Mouse (Mus musculus) lung, embryonic 15.5 days (tissue): ENCODE data around the gene Sos1. TPM values are rescaled to one million over a fixed set of nuclear protein-coding genes. Genes with fewer than 3 reads are reported as not detected.
A peak's percentile ranks its signal among the peaks of the same experiment; 100 is the strongest.

Experiments used
- ATAC-seq: fragments of 200-750 bp; cut with Nextera tagmentation; 2 replicates; pipeline ENCODE4 v1.8.0; 2017; ENCODE audit warnings: moderate number of reproducible peaks, borderline replicate concordance; ENCODE audit not compliant: low FRiP score, low TSS enrichment; ENCODE audit errors: extremely low read depth
- H3K27ac ChIP-seq: fragments of 300-500 bp; sonication (generic); 2 replicates; pipeline ENCODE4 v1.5.1; 2015; ENCODE audit warnings: moderate library complexity, mild to moderate bottlenecking, inconsistent platforms
- H3K27me3 ChIP-seq: fragments of 300-500 bp; sonication (generic); 2 replicates; pipeline ENCODE4 v1.6.1; 2015; ENCODE audit warnings: inconsistent platforms
- H3K36me3 ChIP-seq: fragments of 300-500 bp; sonication (generic); 2 replicates; pipeline ENCODE4 v1.6.1; 2015; ENCODE audit warnings: inconsistent platforms
- H3K4me1 ChIP-seq: fragments of 300-500 bp; sonication (generic); 2 replicates; pipeline ENCODE4 v1.6.1; 2015; ENCODE audit warnings: inconsistent platforms
- H3K4me2 ChIP-seq: fragments of 300-500 bp; sonication (generic); 2 replicates; pipeline ENCODE4 v1.6.1; 2015; ENCODE audit warnings: inconsistent platforms, mild to moderate bottlenecking, moderate library complexity
- H3K4me3 ChIP-seq: fragments of 300-500 bp; sonication (generic); 2 replicates; pipeline ENCODE4 v1.5.1; 2015; ENCODE audit warnings: mild to moderate bottlenecking, inconsistent platforms
- H3K9ac ChIP-seq: fragments of 300-500 bp; sonication (generic); 2 replicates; pipeline ENCODE4 v1.6.1; 2015; ENCODE audit warnings: inconsistent platforms
- H3K9me3 ChIP-seq: fragments of 300-500 bp; sonication (generic); 2 replicates; pipeline ENCODE4 v1.6.1; 2016; ENCODE audit warnings: inconsistent platforms
- WGBS: fragments of 180-500 bp; shearing (Covaris S2); methylation state at CpG from one replicate; pipeline ENCODE4 v1.1.7; 2015; 5-methylcytosine and 5-hydroxymethylcytosine counted together
- polyA plus RNA-seq: library from polyadenylated mRNA; unstranded; fragments of >200 nt; fragmentation: Nextera tagmentation; extraction: Ambion mirVana; gene quantifications from 2 replicates; pipeline ENCODE4 v1.2.1, GENCODE M21; 2015

Sos1 gene
- 4.5 TPM in 2 replicates for polyA plus RNA-seq

- peak within 1 kb of the TSS; percentile 92 for H3K9ac ChIP-seq
- peak within 1 kb of the TSS; percentile 65 for H3K4me2 ChIP-seq
- under 1% methylated on average over 78 of the region's 90 CpGs for whole genome bisulfite sequencing
- peak; percentile 84 for ATAC-seq
- H3K27ac ChIP-seq, result peak within 1 kb of the TSS; percentile 96
- H3K9me3 ChIP-seq, result no peaks in the 10 kb centered on the region
- H3K36me3 ChIP-seq, result no peaks in the 10 kb centered on the region
- H3K4me1 ChIP-seq, result peaks cover 27% of the 10 kb centered on the region
- peak within 1 kb of the TSS; percentile 95 for H3K4me3 ChIP-seq
- no peaks in the 10 kb centered on the region for H3K27me3 ChIP-seq
Observed at GRCm38 (mm10) chr17:80480031-80480854, at the start of gene Sos1. TSS of gene Sos1 (minus strand) at chr17:80480453.

GRCm38 (mm10) chr17:80523231-80523630, 43.0 kb upstream of the Sos1 start:
- Histone ChIP-seq H3K4me3 (no peak overlapping the region), H3K9me3 (no peaks in the 10 kb centered on the region), H3K36me3 (no peaks in the 10 kb centered on the region), H3K4me2 (no peak overlapping the region), H3K27me3 (no peaks in the 10 kb centered on the region), H3K9ac (no peak overlapping the region), H3K27ac (no peak overlapping the region), H3K4me1 (no peaks in the 10 kb centered on the region)
- no peak for ATAC-seq
- WGBS, result 76% methylated on average over 3 of the region's 3 CpGs

GRCm38 (mm10) chr17:80522229-80522556, 41.9 kb upstream of the Sos1 start:
- H3K4me3 ChIP-seq, result no peak overlapping the region
- no peak overlapping the region for H3K4me2 ChIP-seq
- H3K36me3 ChIP-seq, result no peaks in the 10 kb centered on the region
- no peaks in the 10 kb centered on the region for H3K9me3 ChIP-seq
- WGBS, result 60% methylated on average over 7 of the region's 7 CpGs
- no peaks in the 10 kb centered on the region for H3K4me1 ChIP-seq
- H3K27ac ChIP-seq, result no peak overlapping the region
- ATAC-seq, result no peak
- H3K27me3 ChIP-seq, result no peaks in the 10 kb centered on the region
- no peak overlapping the region for H3K9ac ChIP-seq

GRCm38 (mm10) chr17:80521521-80522228, 41.4 kb upstream of the Sos1 start:
- no peaks in the 10 kb centered on the region for H3K27me3 ChIP-seq
- WGBS, result 68% methylated on average over 4 of the region's 4 CpGs
- H3K4me1 ChIP-seq, result no peaks in the 10 kb centered on the region
- no peaks in the 10 kb centered on the region for H3K9me3 ChIP-seq
- no peak overlapping the region for H3K4me2 ChIP-seq
- no peak overlapping the region for H3K4me3 ChIP-seq
- ATAC-seq, result no peak
- H3K9ac ChIP-seq, result no peak overlapping the region
- H3K27ac ChIP-seq, result no peak overlapping the region
- H3K36me3 ChIP-seq, result no peaks in the 10 kb centered on the region

- Histone ChIP-seq H3K4me2 (no peak overlapping the region), H3K36me3 (no peaks in the 10 kb centered on the region), H3K27me3 (no peaks in the 10 kb centered on the region), H3K4me1 (no peaks in the 10 kb centered on the region), H3K9ac (no peak overlapping the region), H3K27ac (no peak overlapping the region), H3K4me3 (no peak overlapping the region), H3K9me3 (no peaks in the 10 kb centered on the region)
- 72% methylated on average over 8 of the region's 8 CpGs for WGBS
- ATAC-seq, result no peak
Observed at GRCm38 (mm10) chr17:80520537-80520936, 40.3 kb upstream of the Sos1 start.

GRCm38 (mm10) chr17:80518811-80519210, 38.6 kb upstream of the Sos1 start:
- Histone ChIP-seq H3K27ac (no peak overlapping the region), H3K4me3 (no peak overlapping the region), H3K9me3 (no peaks in the 10 kb centered on the region), H3K9ac (no peak overlapping the region), H3K36me3 (no peaks in the 10 kb centered on the region), H3K4me1 (0 out of 2 replicates have a peak, but pooled peaks cover under 1% of the 10 kb centered on the region), H3K27me3 (no peaks in the 10 kb centered on the region), H3K4me2 (no peak overlapping the region)
- WGBS, result 90% methylated on average over 12 of the region's 12 CpGs
- ATAC-seq, result no peak

GRCm38 (mm10) chr17:80517244-80517643, 37.0 kb upstream of the Sos1 start:
- H3K27me3 ChIP-seq, result no peaks in the 10 kb centered on the region
- 53% methylated on average over 9 of the region's 9 CpGs for WGBS
- H3K36me3 ChIP-seq, result no peaks in the 10 kb centered on the region
- no peak overlapping the region for H3K27ac ChIP-seq
- H3K4me3 ChIP-seq, result no peak overlapping the region
- no peak overlapping the region for H3K9ac ChIP-seq
- H3K9me3 ChIP-seq, result no peaks in the 10 kb centered on the region
- ATAC-seq, result no peak
- H3K4me1 ChIP-seq, result 0 out of 2 replicates have a peak, but pooled peaks cover 5% of the 10 kb centered on the region
- H3K4me2 ChIP-seq, result no peak overlapping the region

GRCm38 (mm10) chr17:80515956-80516355, 35.7 kb upstream of the Sos1 start:
- Histone ChIP-seq H3K4me3 (no peak overlapping the region), H3K4me2 (no peak overlapping the region), H3K9ac (no peak overlapping the region), H3K4me1 (0 out of 2 replicates have a peak, but pooled peaks cover 5% of the 10 kb centered on the region), H3K27me3 (no peaks in the 10 kb centered on the region), H3K36me3 (no peaks in the 10 kb centered on the region), H3K9me3 (no peaks in the 10 kb centered on the region), H3K27ac (no peak overlapping the region)
- 85% methylated on average over 9 of the region's 9 CpGs for WGBS
- ATAC-seq, result no peak

- WGBS, result 88% methylated on average over 7 of the region's 7 CpGs
- Histone ChIP-seq H3K27ac (no peak overlapping the region), H3K9me3 (no peaks in the 10 kb centered on the region), H3K4me3 (no peak overlapping the region), H3K4me2 (no peak overlapping the region), H3K9ac (no peak overlapping the region), H3K27me3 (no peaks in the 10 kb centered on the region), H3K36me3 (no peaks in the 10 kb centered on the region), H3K4me1 (0 out of 2 replicates have a peak, but pooled peaks cover 5% of the 10 kb centered on the region)
- no peak for ATAC-seq
Observed at GRCm38 (mm10) chr17:80515513-80515912, 35.3 kb upstream of the Sos1 start.

GRCm38 (mm10) chr17:80513766-80514165, 33.5 kb upstream of the Sos1 start:
- H3K4me2 ChIP-seq, result no peak overlapping the region
- ATAC-seq, result no peak
- WGBS, result 30% methylated on average over 8 of the region's 8 CpGs
- H3K27me3 ChIP-seq, result no peaks in the 10 kb centered on the region
- no peak overlapping the region for H3K9ac ChIP-seq
- no peak overlapping the region for H3K27ac ChIP-seq
- H3K36me3 ChIP-seq, result no peaks in the 10 kb centered on the region
- no peak overlapping the region for H3K4me3 ChIP-seq
- 0 out of 2 replicates have a peak, but pooled peaks cover 5% of the 10 kb centered on the region for H3K4me1 ChIP-seq
- no peaks in the 10 kb centered on the region for H3K9me3 ChIP-seq

GRCm38 (mm10) chr17:80510459-80510855, 30.2 kb upstream of the Sos1 start:
- no peaks in the 10 kb centered on the region for H3K9me3 ChIP-seq
- no peak for ATAC-seq
- no peaks in the 10 kb centered on the region for H3K36me3 ChIP-seq
- no peak overlapping the region for H3K9ac ChIP-seq
- 36% methylated on average over 3 of the region's 3 CpGs for WGBS
- 0 out of 2 replicates have a peak, but pooled peaks cover 5% of the 10 kb centered on the region for H3K4me1 ChIP-seq
- H3K27me3 ChIP-seq, result no peaks in the 10 kb centered on the region
- no peak overlapping the region for H3K4me2 ChIP-seq
- no peak overlapping the region for H3K27ac ChIP-seq
- H3K4me3 ChIP-seq, result no peak overlapping the region
